Mouse (Mus musculus): ENCODE data around the gene BC061237. TPM values are rescaled to one million over a fixed set of nuclear protein-coding genes. Genes with fewer than 3 reads are reported as not detected.

BC061237 gene
- polyA plus RNA-seq (2014; fragmentation: Illumina TruSeq; extraction: RNeasy Lipid Tissue Mini Kit (QIAGEN cat#74804); ENCODE audit: low read depth, low replicate concordance), result not detected

GRCm38 (mm10) chr14:44492163-44492562 is at the start of gene BC061237:
Gene BC061237 (plus strand): TSS chr14:44492463.

GRCm38 (mm10) chr14:44517976-44518375 is 25.7 kb downstream of the BC061237 start, which contains the start of gene Gm17093:
Gene Gm17093 (plus strand): TSS chr14:44518276.

Other genes starting within 250 kb of the BC061237 start
- gene Gm8220, start 206.9 kb upstream of the BC061237 start, polyA plus RNA-seq (2014; fragmentation: Illumina TruSeq; extraction: RNeasy Lipid Tissue Mini Kit (QIAGEN cat#74804); ENCODE audit: low read depth, low replicate concordance), result not detected
- gene Gm5930, start 153.9 kb upstream of the BC061237 start, polyA plus RNA-seq (2014; fragmentation: Illumina TruSeq; extraction: RNeasy Lipid Tissue Mini Kit (QIAGEN cat#74804); ENCODE audit: low read depth, low replicate concordance), result not detected
- gene Gm8229, start 127.1 kb upstream of the BC061237 start, polyA plus RNA-seq (2014; fragmentation: Illumina TruSeq; extraction: RNeasy Lipid Tissue Mini Kit (QIAGEN cat#74804); ENCODE audit: low read depth, low replicate concordance), result not detected
- not detected for gene Gm3371, start 81.8 kb upstream of the BC061237 start, polyA plus RNA-seq (2014; fragmentation: Illumina TruSeq; extraction: RNeasy Lipid Tissue Mini Kit (QIAGEN cat#74804); ENCODE audit: low read depth, low replicate concordance)
- gene Gm8232, start 58.8 kb upstream of the BC061237 start, polyA plus RNA-seq (2014; fragmentation: Illumina TruSeq; extraction: RNeasy Lipid Tissue Mini Kit (QIAGEN cat#74804); ENCODE audit: low read depth, low replicate concordance), result not detected
- gene Gm17093, start 25.8 kb downstream of the BC061237 start, polyA plus RNA-seq (2014; fragmentation: Illumina TruSeq; extraction: RNeasy Lipid Tissue Mini Kit (QIAGEN cat#74804); ENCODE audit: low read depth, low replicate concordance), result not detected
- not detected for gene Gm8247, start 90.7 kb downstream of the BC061237 start, polyA plus RNA-seq (2014; fragmentation: Illumina TruSeq; extraction: RNeasy Lipid Tissue Mini Kit (QIAGEN cat#74804); ENCODE audit: low read depth, low replicate concordance)
- not detected for gene Gm5624, start 135.5 kb downstream of the BC061237 start, polyA plus RNA-seq (2014; fragmentation: Illumina TruSeq; extraction: RNeasy Lipid Tissue Mini Kit (QIAGEN cat#74804); ENCODE audit: low read depth, low replicate concordance)
- gene Gm8257, start 214.0 kb downstream of the BC061237 start, polyA plus RNA-seq (2014; fragmentation: Illumina TruSeq; extraction: RNeasy Lipid Tissue Mini Kit (QIAGEN cat#74804); ENCODE audit: low read depth, low replicate concordance), result not detected